Mouse (Mus musculus): ENCODE results near the gene Rilpl1. TPM values are rescaled to one million over a fixed set of nuclear protein-coding genes. Genes with fewer than 3 reads are reported as not detected.
"Not testable (repeated sequence)": the region's sequence is repeated elsewhere in the genome, so short reads cannot be mapped to it uniquely, and the experiment has no call there.

Rilpl1 gene
- total RNA-seq (2014; fragmentation: Nextera tagmentation) (2.4 TPM in 1 of 2 replicates, not detected in the other), total RNA-seq (2017) (2.2 and 6.6 TPM in 2 replicates)

GRCm38 (mm10) chr5:124530655-124531582, at the start of gene Rilpl1:
Rilpl1 (minus strand) TSS chr5:124531391.
- peak; percentile 63 for ATAC-seq (replicated peaks; ENCODE audit: low FRiP score, low TSS enrichment, poor library complexity, severe bottlenecking)

GRCm38 (mm10) chr5:124578633-124579317, 47.6 kb upstream of the Rilpl1 start, which contains the start of the genes Eif2b1 and Gtf2h3:
Eif2b1 (minus strand) TSS chr5:124579131.
Gtf2h3 (plus strand) TSS chr5:124579140.
- ATAC-seq (replicated peaks; ENCODE audit: low FRiP score, low TSS enrichment, poor library complexity, severe bottlenecking): peak; percentile 96

GRCm38 (mm10) chr5:124575467-124575866, 44.3 kb upstream of the Rilpl1 start:
- no peak for ATAC-seq (replicated peaks; ENCODE audit: low FRiP score, low TSS enrichment, poor library complexity, severe bottlenecking)

GRCm38 (mm10) chr5:124571068-124571467, 39.9 kb upstream of the Rilpl1 start:
- ATAC-seq (replicated peaks; ENCODE audit: low FRiP score, low TSS enrichment, poor library complexity, severe bottlenecking): no peak

GRCm38 (mm10) chr5:124555145-124555544, 24.0 kb upstream of the Rilpl1 start:
- no peak for ATAC-seq (replicated peaks; ENCODE audit: low FRiP score, low TSS enrichment, poor library complexity, severe bottlenecking)

- no peak for ATAC-seq (replicated peaks; ENCODE audit: low FRiP score, low TSS enrichment, poor library complexity, severe bottlenecking)
Measured at GRCm38 (mm10) chr5:124553607-124554006, 22.4 kb upstream of the Rilpl1 start.

- ATAC-seq (replicated peaks; ENCODE audit: low FRiP score, low TSS enrichment, poor library complexity, severe bottlenecking): peak; percentile 94
Measured at GRCm38 (mm10) chr5:124552558-124553307, 21.5 kb upstream of the Rilpl1 start, which contains the start of gene Ddx55. Ddx55 (plus strand) TSS chr5:124552864.

- no peak for ATAC-seq (replicated peaks; ENCODE audit: low FRiP score, low TSS enrichment, poor library complexity, severe bottlenecking)
Measured at GRCm38 (mm10) chr5:124552094-124552472, 20.9 kb upstream of the Rilpl1 start.

GRCm38 (mm10) chr5:124551349-124552093, 20.3 kb upstream of the Rilpl1 start:
- ATAC-seq (replicated peaks; ENCODE audit: low FRiP score, low TSS enrichment, poor library complexity, severe bottlenecking): not testable (repeated sequence)

GRCm38 (mm10) chr5:124550737-124551136, 19.5 kb upstream of the Rilpl1 start:
- not testable (repeated sequence) for ATAC-seq (replicated peaks; ENCODE audit: low FRiP score, low TSS enrichment, poor library complexity, severe bottlenecking)

GRCm38 (mm10) chr5:124541602-124541973, 10.4 kb upstream of the Rilpl1 start:
- no peak for ATAC-seq (replicated peaks; ENCODE audit: low FRiP score, low TSS enrichment, poor library complexity, severe bottlenecking)

GRCm38 (mm10) chr5:124540905-124541601, 9.9 kb upstream of the Rilpl1 start:
- ATAC-seq (replicated peaks; ENCODE audit: low FRiP score, low TSS enrichment, poor library complexity, severe bottlenecking): peak; percentile 36; the same call in 1 of the 2 replicates

GRCm38 (mm10) chr5:124540383-124540786, 9.2 kb upstream of the Rilpl1 start, which contains the start of gene Tmed2:
Tmed2 (plus strand) TSS chr5:124540695.
- peak; percentile 90 for ATAC-seq (replicated peaks; ENCODE audit: low FRiP score, low TSS enrichment, poor library complexity, severe bottlenecking)

GRCm38 (mm10) chr5:124539905-124540304, 8.7 kb upstream of the Rilpl1 start:
- no peak for ATAC-seq (replicated peaks; ENCODE audit: low FRiP score, low TSS enrichment, poor library complexity, severe bottlenecking)

- 0 out of 2 replicates have a peak, but pooled peaks have one; percentile 20 for ATAC-seq (replicated peaks; ENCODE audit: low FRiP score, low TSS enrichment, poor library complexity, severe bottlenecking)
Measured at GRCm38 (mm10) chr5:124538813-124539792, 7.9 kb upstream of the Rilpl1 start.

- ATAC-seq (replicated peaks; ENCODE audit: low FRiP score, low TSS enrichment, poor library complexity, severe bottlenecking): no peak
Measured at GRCm38 (mm10) chr5:124536776-124537175, 5.6 kb upstream of the Rilpl1 start.

GRCm38 (mm10) chr5:124535016-124535415, 3.8 kb upstream of the Rilpl1 start:
- no peak for ATAC-seq (replicated peaks; ENCODE audit: low FRiP score, low TSS enrichment, poor library complexity, severe bottlenecking)

Measured in megakaryocyte-erythroid progenitor cell, adult 5-6 weeks (primary cell).